Comparison of ENCODE assay signal across 14 mouse cellular contexts in the genomic region with DNA sequence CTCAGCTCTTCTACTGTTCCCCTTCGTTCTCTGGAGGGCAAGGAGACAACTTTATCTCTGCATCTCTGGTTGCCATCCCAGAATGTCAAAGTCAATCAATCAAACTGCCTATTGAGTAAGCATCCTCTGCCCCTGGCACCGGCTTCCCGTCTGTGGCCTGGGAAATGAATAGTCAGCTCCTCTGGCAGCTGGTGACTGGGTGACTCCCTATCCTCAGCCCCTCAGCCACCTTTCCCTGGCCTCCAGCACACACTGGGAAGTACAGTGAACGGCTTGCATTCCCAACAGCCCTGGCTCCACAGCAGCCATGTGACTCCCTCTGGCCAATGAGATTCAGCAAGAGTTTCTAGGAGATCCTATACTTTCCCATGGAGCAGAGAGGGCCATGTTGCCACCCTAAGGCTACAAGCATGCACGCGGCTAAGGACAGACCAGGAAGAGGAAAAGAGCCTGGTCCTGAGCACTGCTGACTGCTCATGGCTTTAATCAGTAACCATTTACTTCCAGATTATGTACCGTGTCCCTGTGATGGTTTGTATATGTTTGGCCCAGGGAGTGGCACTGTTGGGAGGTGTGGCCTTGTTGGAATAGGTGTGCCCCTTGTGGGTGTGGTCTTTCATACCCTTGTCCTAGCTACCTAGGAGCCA.
DNase-seq lines count a peak whose midpoint lies in the region; ATAC-seq and TF ChIP-seq lines count a peak whose summit lies in the region.
"Had no signal": no experiment of that assay in that cellular context is flagged by ENCODE, and none has a peak within 500 bp of the region (broad histone marks: within the 10 kb centered on the region; RNA-seq: fewer than 3 reads in every experiment).

No protein-coding gene starts in this region.

- WGBS in kidney, embryonic 14.5 days = 55% methylated on average over 7 of the region's 7 CpGs

- no peak overlapping the region for H3K27ac ChIP-seq in kidney, embryonic 14.5 days (ENCODE audit: low read depth, low read length)
- H3K27ac ChIP-seq: forebrain, embryonic 10.5 days; liver, embryonic 15.5 days had no signal

- H3ac ChIP-seq in C2C12 (ENCODE audit: control insufficient read depth, insufficient read length, low read depth) = no peak overlapping the region

- no peak for TF ChIP-seq CTCF in C2C12 (IDR thresholded peaks at IDR 0.05; ENCODE audit: control insufficient read depth, insufficient read depth, insufficient read length)

- no peak overlapping the region for H3K4me2 ChIP-seq in kidney, embryonic 14.5 days (replicated peaks; ENCODE audit: low read depth, low read length)
- H3K4me2 ChIP-seq: liver, embryonic 15.5 days had no signal

- H3K4me1 ChIP-seq in kidney, embryonic 14.5 days (ENCODE audit: control insufficient read depth, insufficient read depth, low read length) = no peaks in the 10 kb centered on the region
- H3K4me1 ChIP-seq: liver, embryonic 15.5 days had no signal

- no peaks in the 10 kb centered on the region for H3K9me3 ChIP-seq in kidney, embryonic 14.5 days (ENCODE audit: control insufficient read depth, low read length)
- H3K9me3 ChIP-seq: forebrain, embryonic 10.5 days; liver, embryonic 15.5 days had no signal

- no peak overlapping the region for H3K4me3 ChIP-seq in kidney, embryonic 14.5 days (ENCODE audit: low read length)
- H3K4me3 ChIP-seq in C2C12 (ENCODE audit: insufficient read depth, poor library complexity, severe bottlenecking) = no peak overlapping the region
- H3K4me3 ChIP-seq: forebrain, embryonic 10.5 days; liver, embryonic 15.5 days had no signal

- no peak for DNase-seq in kidney, postnatal 10 days
- DNase-seq in adrenal gland, adult 2 months = peak; percentile 74
- DNase-seq in lung, postnatal 10 days = peak; percentile 61
- DNase-seq in thymus, postnatal 25 days = no peak
- DNase-seq in layer of hippocampus, adult 11-12 months (ENCODE audit: low spot score) = no peak
- DNase-seq in gastrocnemius, postnatal 4 days (ENCODE audit: low spot score in 2 of 2) = no peak
- DNase-seq: gastrocnemius, postnatal 14 days; layer of hippocampus, postnatal 36 days had no signal

- no peaks in the 10 kb centered on the region for H3K79me3 ChIP-seq in C2C12 (ENCODE audit: low read depth)

- H3K9ac ChIP-seq in kidney, embryonic 14.5 days (ENCODE audit: low read depth, low read length) = no peak overlapping the region
- H3K9ac ChIP-seq: liver, embryonic 15.5 days had no signal

- H3K79me2 ChIP-seq in C2C12 (ENCODE audit: control insufficient read depth, insufficient read depth) = no peaks in the 10 kb centered on the region

- H3K36me3 ChIP-seq in kidney, embryonic 14.5 days (ENCODE audit: control insufficient read depth, insufficient read depth, low read length) = no peaks in the 10 kb centered on the region
- H3K36me3 ChIP-seq in C2C12 (ENCODE audit: control insufficient read depth, insufficient read depth) = no peaks in the 10 kb centered on the region
- H3K36me3 ChIP-seq: forebrain, embryonic 10.5 days; liver, embryonic 15.5 days had no signal

- H3K27me3 ChIP-seq in kidney, embryonic 14.5 days (ENCODE audit: control insufficient read depth, insufficient read depth, low read length) = no peaks in the 10 kb centered on the region
- H3K27me3 ChIP-seq in C2C12 (ENCODE audit: control insufficient read depth, insufficient read depth, insufficient read length) = no peaks in the 10 kb centered on the region
- H3K27me3 ChIP-seq: liver, embryonic 15.5 days had no signal

- peak; percentile 64; the same call in 1 of the 2 replicates for ATAC-seq in kidney, embryonic 14.5 days (ENCODE audit: low FRiP score, low TSS enrichment)
- ATAC-seq: CD4-positive, CD25-positive, alpha-beta regulatory T cell, adult 4 months; midbrain, embryonic 16.5 days had no signal

TF ChIP-seq in C2C12, 6 proteins besides CTCF, POLR2A, EP300 and RAD21:
- no peak for TF ChIP-seq MYOG (IDR thresholded peaks at IDR 0.05; ENCODE audit: control insufficient read depth, extremely low read depth, insufficient read length)
- peak; percentile 63 for TF ChIP-seq USF1 (IDR thresholded peaks at IDR 0.05; ENCODE audit: low read depth)

Comparison
In these comparisons a context has a peak if more than half of its experiments do, and no peak if none do; other contexts are left out.
1. DNase-seq: peak in adrenal gland, adult 2 months (single experiment) and lung, postnatal 10 days (single experiment); none in kidney, postnatal 10 days (single experiment), thymus, postnatal 25 days (single experiment), layer of hippocampus, adult 11-12 months (single experiment) and gastrocnemius, postnatal 4 days (0 of 2).